Mouse (Mus musculus): ENCODE data around the gene Slc16a6. TPM values are rescaled to one million over a fixed set of nuclear protein-coding genes. Genes with fewer than 3 reads are reported as not detected.

Slc16a6 gene
- polyA plus RNA-seq, 1 experiment from 2014 or later = 2.9 TPM

DNA sequence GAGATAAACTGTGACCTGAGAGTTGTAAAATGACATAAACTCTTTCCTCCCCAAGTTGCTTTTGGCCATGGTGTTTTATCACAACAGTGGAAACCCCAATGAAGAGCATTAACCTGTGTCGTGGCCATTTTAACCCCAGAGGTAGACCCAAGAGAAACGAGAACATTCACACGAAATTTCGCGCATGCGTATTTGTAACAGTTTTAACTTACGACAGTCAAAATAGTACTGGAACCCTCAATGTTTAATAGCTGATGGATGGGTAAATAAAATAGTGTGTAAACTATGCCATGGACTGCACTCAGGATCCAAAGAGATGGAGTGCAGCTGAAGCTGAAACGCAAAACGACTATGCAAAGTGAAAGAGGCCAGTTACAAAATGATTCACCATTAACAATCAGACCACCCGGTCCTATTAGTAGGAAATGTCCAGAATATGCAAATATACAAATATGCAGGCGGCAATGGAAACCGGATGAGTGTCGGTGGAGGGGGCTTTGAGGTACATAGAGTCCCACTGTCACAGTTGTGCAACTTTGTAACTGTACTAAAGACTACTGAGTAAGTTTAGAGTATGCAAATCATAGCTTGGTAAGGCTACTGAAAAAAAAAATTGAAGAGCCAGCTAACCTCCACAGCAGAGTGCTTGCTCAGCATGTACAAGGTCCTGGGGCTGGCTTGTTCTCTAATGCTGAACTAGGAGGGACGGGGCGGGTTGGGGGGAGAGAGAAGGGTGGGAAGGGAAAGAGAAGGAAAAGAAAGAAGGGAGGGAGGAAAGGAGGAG is 63.0 kb downstream of the Slc16a6 start:
- no peaks in the 10 kb centered on the region for H3K27me3 ChIP-seq (ENCODE audit: control insufficient read depth, insufficient read depth, low read length)
- H3K9me3 ChIP-seq (ENCODE audit: control insufficient read depth, low read length) = no peaks in the 10 kb centered on the region
- DNase-seq (ENCODE audit: low spot score) = no peak
- no peak overlapping the region for H3K27ac ChIP-seq (replicated peaks; ENCODE audit: low read depth, low read length)
- H3K4me3 ChIP-seq (ENCODE audit: low read depth, low read length) = no peak overlapping the region
- 92% methylated on average over 15 of the region's 15 CpGs for WGBS
- H3K9ac ChIP-seq (ENCODE audit: low read length) = no peak overlapping the region
- H3K4me1 ChIP-seq (ENCODE audit: control insufficient read depth, insufficient read depth, low read length) = no peaks in the 10 kb centered on the region
- ATAC-seq (ENCODE audit: insufficient number of reproducible peaks, low FRiP score, low TSS enrichment, low read depth) = no peak
- no peak overlapping the region for H3K4me2 ChIP-seq (ENCODE audit: low read depth, severe bottlenecking)
- no peaks in the 10 kb centered on the region for H3K36me3 ChIP-seq (ENCODE audit: control insufficient read depth, insufficient read depth, low read length)

DNA sequence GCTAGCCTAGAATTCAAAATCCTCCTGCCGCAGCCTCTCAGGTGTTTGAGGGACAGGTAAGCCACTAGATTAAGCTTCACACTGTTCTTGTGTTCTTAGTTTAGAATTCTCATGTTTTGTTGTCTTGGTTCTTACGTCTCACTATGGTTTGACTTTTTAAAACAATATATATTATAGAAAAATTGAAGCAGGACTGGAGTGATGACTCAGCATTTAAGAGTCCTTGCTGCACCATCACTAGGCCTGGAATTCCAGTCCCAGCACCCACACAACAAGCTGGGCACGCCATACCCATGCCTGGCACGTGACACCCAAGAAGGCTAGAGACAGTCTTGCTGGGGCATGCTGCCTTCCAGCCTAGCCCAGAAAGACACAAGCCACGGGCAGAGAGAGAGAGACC is 67.0 kb downstream of the Slc16a6 start:
- ATAC-seq (ENCODE audit: insufficient number of reproducible peaks, low FRiP score, low TSS enrichment, low read depth) = no peak
- no peak overlapping the region for H3K4me3 ChIP-seq (ENCODE audit: low read depth, low read length)
- no peak overlapping the region for H3K9ac ChIP-seq (ENCODE audit: low read length)
- DNase-seq (ENCODE audit: low spot score) = no peak
- WGBS = 91% methylated on average over 5 of the region's 5 CpGs
- no peaks in the 10 kb centered on the region for H3K4me1 ChIP-seq (ENCODE audit: control insufficient read depth, insufficient read depth, low read length)
- no peak overlapping the region for H3K27ac ChIP-seq (replicated peaks; ENCODE audit: low read depth, low read length)
- no peaks in the 10 kb centered on the region for H3K27me3 ChIP-seq (ENCODE audit: control insufficient read depth, insufficient read depth, low read length)
- no peaks in the 10 kb centered on the region for H3K9me3 ChIP-seq (ENCODE audit: control insufficient read depth, low read length)
- no peaks in the 10 kb centered on the region for H3K36me3 ChIP-seq (ENCODE audit: control insufficient read depth, insufficient read depth, low read length)
- H3K4me2 ChIP-seq (ENCODE audit: low read depth, severe bottlenecking) = no peak overlapping the region

Small RNAs within 50 kb of the gene (microRNA-seq; reads per million reads assigned to microRNA genes)
- not detected for gene Gm25540

Other genes starting within 250 kb of the Slc16a6 start
- gene Rgs9, start 175.5 kb downstream of the Slc16a6 start, polyA plus RNA-seq (2014; fragmentation: Nextera tagmentation; extraction: Ambion mirVana) = 2.8 and 3.1 TPM in 2 replicates
- gene Gna13, start 110.8 kb downstream of the Slc16a6 start, polyA plus RNA-seq (2014; fragmentation: Nextera tagmentation; extraction: Ambion mirVana) = 25.4 and 27.5 TPM in 2 replicates
- gene 9930022D16Rik, start 59.7 kb downstream of the Slc16a6 start, polyA plus RNA-seq (2014; fragmentation: Nextera tagmentation; extraction: Ambion mirVana) = not detected in 2 replicates
- 44.8 and 50.1 TPM in 2 replicates for gene Amz2, start 47.7 kb downstream of the Slc16a6 start, polyA plus RNA-seq (2014; fragmentation: Nextera tagmentation; extraction: Ambion mirVana)
- gene Arsg, start 224 bp downstream of the Slc16a6 start, polyA plus RNA-seq (2014; fragmentation: Nextera tagmentation; extraction: Ambion mirVana) = 1.6 and 2.2 TPM in 2 replicates
- gene Wipi1, start 138.4 kb upstream of the Slc16a6 start, polyA plus RNA-seq (2014; fragmentation: Nextera tagmentation; extraction: Ambion mirVana) = 23.3 and 27.7 TPM in 2 replicates
- gene Prkar1a, start 175.8 kb upstream of the Slc16a6 start, polyA plus RNA-seq (2014; fragmentation: Nextera tagmentation; extraction: Ambion mirVana) = 384 and 394 TPM in 2 replicates
- gene Fam20a, start 248.7 kb upstream of the Slc16a6 start, polyA plus RNA-seq (2014; fragmentation: Nextera tagmentation; extraction: Ambion mirVana) = 0.16 and 0.37 TPM in 2 replicates